Mouse (Mus musculus) cerebellum, adult 2 months (tissue): ENCODE measurements around the gene Commd1. TPM values are rescaled to one million over a fixed set of nuclear protein-coding genes. Genes with fewer than 3 reads are reported as not detected.

Experiments used
- DNase-seq, 2 experiments: peaks; one replicate each; pipeline ENCODE4 v3.0.0; 2021
- H3K27ac ChIP-seq: fragments of 200-500 bp; 2 replicates; pipeline ENCODE4 v1.5.1; 2012; ENCODE audit warnings: low read length, control low read depth, inconsistent platforms; ENCODE audit not compliant: insufficient read depth
- H3K27me3 ChIP-seq: fragments of 200-500 bp; 2 replicates; pipeline ENCODE4 v1.6.1; 2012; ENCODE audit warnings: inconsistent platforms, mild to moderate bottlenecking, low read length, moderate library complexity; ENCODE audit not compliant: control insufficient read depth, insufficient read depth
- H3K4me1 ChIP-seq: fragments of 200-500 bp; 2 replicates; pipeline ENCODE4 v1.6.1; 2011; ENCODE audit warnings: low read length; ENCODE audit not compliant: control insufficient read depth, insufficient read depth
- H3K4me3 ChIP-seq: fragments of 200-500 bp; replicated peaks from 2 replicates; pipeline ENCODE3; 2011; ENCODE audit warnings: mild to moderate bottlenecking, low read depth, low read length, control low read depth; ENCODE audit not compliant: insufficient read depth
- CTCF ChIP-seq: fragments of 200-500 bp; IDR thresholded peaks from 2 replicates; pipeline ENCODE4 v1.5.1; 2011; ENCODE audit warnings: low read depth, mild to moderate bottlenecking, control low read depth, low read length, moderate library complexity, borderline replicate concordance; ENCODE audit not compliant: insufficient read depth
- POLR2A ChIP-seq: fragments of 200-500 bp; IDR thresholded peaks from 2 replicates; pipeline ENCODE4 v1.6.1; 2011; ENCODE audit warnings: low read length, control low read depth, borderline replicate concordance; ENCODE audit not compliant: insufficient read depth
- WGBS: fragments of 180-500 bp; shearing (Covaris S2); methylation state at CpG from one replicate; pipeline ENCODE4 v1.1.7; 2018; 5-methylcytosine and 5-hydroxymethylcytosine counted together
- polyA plus RNA-seq: library from polyadenylated mRNA; depleted of rRNA; stranded (reverse); fragments of >200 nt; gene quantifications from 2 replicates; pipeline ENCODE4 v1.2.3, GENCODE M21; 2012

The Commd1 gene
- polyA plus RNA-seq, 1 experiment = 49.1 TPM

GRCm38 (mm10) chr11:22987357-22987756, 5.2 kb upstream of the Commd1 start:
- WGBS = 37% methylated on average over 2 of the region's 2 CpGs
- Histone ChIP-seq H3K27ac (no peak overlapping the region), H3K4me1 (peaks cover 2% of the 10 kb centered on the region; the same call in 1 of the 2 replicates), H3K4me3 (no peak overlapping the region), H3K27me3 (no peaks in the 10 kb centered on the region)
- TF ChIP-seq CTCF = peak; percentile 68
- TF ChIP-seq POLR2A = no peak
- DNase-seq = peak; percentile 31 to 66

GRCm38 (mm10) chr11:22985510-22985909, 3.3 kb upstream of the Commd1 start:
- Histone ChIP-seq H3K27me3 (no peaks in the 10 kb centered on the region), H3K4me3 (no peak overlapping the region), H3K4me1 (peaks cover 7% of the 10 kb centered on the region), H3K27ac (no peak overlapping the region)
- WGBS = 79% methylated on average over 3 of the region's 3 CpGs
- DNase-seq = no peak
- TF ChIP-seq CTCF (no peak), POLR2A (no peak)

GRCm38 (mm10) chr11:22982846-22983245, 664 bp upstream of the Commd1 start:
- H3K4me1 ChIP-seq = peaks cover 20% of the 10 kb centered on the region
- TF ChIP-seq POLR2A (no peak), CTCF (no peak)
- H3K4me3 ChIP-seq = no peak overlapping the region
- WGBS = 78% methylated on average over 6 of the region's 6 CpGs
- DNase-seq = peak in 1 of 2 experiments; percentile 2
- H3K27me3 ChIP-seq = no peaks in the 10 kb centered on the region
- H3K27ac ChIP-seq = no peak overlapping the region

GRCm38 (mm10) chr11:22981543-22981950, 635 bp downstream of the Commd1 start:
- Histone ChIP-seq H3K4me1 (peaks cover 20% of the 10 kb centered on the region), H3K27me3 (no peaks in the 10 kb centered on the region), H3K27ac (peak overlapping the region; percentile 83), H3K4me3 (peak overlapping the region; percentile 93)
- WGBS = 7% methylated on average over 12 of the region's 12 CpGs
- DNase-seq = peak in 1 of 2 experiments; percentile 30
- TF ChIP-seq CTCF (no peak), POLR2A (no peak)

- Histone ChIP-seq H3K27me3 (no peaks in the 10 kb centered on the region), H3K4me3 (peak overlapping the region; percentile 23), H3K4me1 (peaks cover 20% of the 10 kb centered on the region), H3K27ac (no peak overlapping the region)
- 46% methylated on average over 4 of the region's 4 CpGs for WGBS
- DNase-seq = peak in 1 of 2 experiments; percentile 15
- TF ChIP-seq CTCF (no peak), POLR2A (no peak)
These were observed 1.1 kb downstream of the Commd1 start for GRCm38 (mm10) chr11:22981041-22981440.

GRCm38 (mm10) chr11:22979221-22979620, 3.0 kb downstream of the Commd1 start:
- H3K4me1 ChIP-seq = peaks cover 20% of the 10 kb centered on the region
- TF ChIP-seq CTCF (no peak), POLR2A (no peak)
- H3K27me3 ChIP-seq = no peaks in the 10 kb centered on the region
- H3K4me3 ChIP-seq = peak overlapping the region; percentile 19
- no peak overlapping the region for H3K27ac ChIP-seq
- DNase-seq = peak in 1 of 2 experiments; percentile 9
- 69% methylated on average over 1 of the region's 1 CpGs for WGBS

- H3K4me1 ChIP-seq = peaks cover 20% of the 10 kb centered on the region
- no peak overlapping the region for H3K4me3 ChIP-seq
- no peak for TF ChIP-seq POLR2A
- TF ChIP-seq CTCF = no peak
- no peak overlapping the region for H3K27ac ChIP-seq
- no peaks in the 10 kb centered on the region for H3K27me3 ChIP-seq
- WGBS = 10% methylated on average over 1 of the region's 1 CpGs
- DNase-seq = peak; percentile 77 to 85
These were observed 3.5 kb downstream of the Commd1 start for GRCm38 (mm10) chr11:22978711-22979110.

- 56% methylated on average over 3 of the region's 3 CpGs for WGBS
- no peak for TF ChIP-seq CTCF
- no peak for TF ChIP-seq POLR2A
These were observed 4.0 kb downstream of the Commd1 start for GRCm38 (mm10) chr11:22978215-22978614.

More at GRCm38 (mm10) chr11:22978215-22978614, 4.0 kb downstream of the Commd1 start:
- DNase-seq = peak in 1 of 2 experiments; percentile 35
- Histone ChIP-seq H3K27me3 (no peaks in the 10 kb centered on the region), H3K4me1 (peaks cover 20% of the 10 kb centered on the region), H3K4me3 (no peak overlapping the region), H3K27ac (no peak overlapping the region)
